Mouse (Mus musculus): ENCODE measurements around the gene Lrrc8c.

DNA sequence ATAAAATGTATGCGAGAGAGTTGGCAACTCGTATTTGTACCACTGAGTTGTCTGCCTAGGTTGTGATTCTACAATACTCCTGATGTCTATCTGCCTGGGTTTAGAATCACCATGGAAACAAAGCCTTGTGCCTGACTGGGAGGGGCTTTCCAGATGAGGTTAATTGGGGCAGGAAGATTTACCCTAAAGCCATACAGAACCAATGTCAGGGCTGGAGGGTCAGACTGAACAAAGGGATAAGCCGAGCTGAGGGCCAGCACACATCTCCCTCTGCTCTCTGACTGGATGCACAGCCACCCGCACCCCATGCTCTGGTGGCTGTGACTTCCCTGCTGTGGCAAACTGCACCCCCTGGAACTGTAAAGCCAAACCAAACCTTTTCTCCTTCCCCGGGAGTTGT lies 94.8 kb downstream of the Lrrc8c start:
- TF ChIP-seq USF1 (IDR thresholded peaks at IDR 0.05; ENCODE audit: low read depth) (no peak), CTCF (IDR thresholded peaks at IDR 0.05; ENCODE audit: control insufficient read depth, insufficient read depth, insufficient read length) (no peak)
